Mouse (Mus musculus): ENCODE data around the gene Orc1. TPM values are rescaled to one million over a fixed set of nuclear protein-coding genes. Genes with fewer than 3 reads are reported as not detected.

Gene Orc1
- polyA plus RNA-seq, 1 experiment: 71.1 TPM

GRCm38 (mm10) chr4:108629363-108629880 is 50.2 kb downstream of the Orc1 start:
- no peak overlapping the region for H3K27ac ChIP-seq (ENCODE audit: insufficient read depth, low read length)
- peaks cover 47% of the 10 kb centered on the region for H3K36me3 ChIP-seq (ENCODE audit: control insufficient read depth, insufficient read depth, low read length, poor library complexity, severe bottlenecking)

GRCm38 (mm10) chr4:108630096-108630495 is 50.9 kb downstream of the Orc1 start:
- TF ChIP-seq CTCF (IDR thresholded peaks at IDR 0.05; ENCODE audit: low read depth, low read length) (no peak), EP300 (IDR thresholded peaks at IDR 0.05; ENCODE audit: insufficient read depth, low read depth, low read length) (no peak)
- no peaks in the 10 kb centered on the region for H3K27me3 ChIP-seq (ENCODE audit: control insufficient read depth, insufficient read depth, low read length, poor library complexity, severe bottlenecking)
- no peak overlapping the region for H3K27ac ChIP-seq (ENCODE audit: insufficient read depth, low read length)
- H3K9me3 ChIP-seq (replicated peaks; ENCODE audit: control insufficient read depth, insufficient read depth, low read length, poor library complexity, severe bottlenecking): no peaks in the 10 kb centered on the region
- H3K4me1 ChIP-seq (ENCODE audit: control insufficient read depth, insufficient read depth, low read length): peaks cover 10% of the 10 kb centered on the region
- H3K4me3 ChIP-seq (ENCODE audit: low read depth, low read length): no peak overlapping the region
- peaks cover 45% of the 10 kb centered on the region for H3K36me3 ChIP-seq (ENCODE audit: control insufficient read depth, insufficient read depth, low read length, poor library complexity, severe bottlenecking)
- H3K9ac ChIP-seq (ENCODE audit: low read depth, poor library complexity, severe bottlenecking): no peak overlapping the region

More at GRCm38 (mm10) chr4:108629363-108629880, 50.2 kb downstream of the Orc1 start:
- Histone ChIP-seq H3K27me3 (ENCODE audit: control insufficient read depth, insufficient read depth, low read length, poor library complexity, severe bottlenecking) (no peaks in the 10 kb centered on the region), H3K4me3 (ENCODE audit: low read depth, low read length) (no peak overlapping the region), H3K9me3 (replicated peaks; ENCODE audit: control insufficient read depth, insufficient read depth, low read length, poor library complexity, severe bottlenecking) (no peaks in the 10 kb centered on the region), H3K9ac (ENCODE audit: low read depth, poor library complexity, severe bottlenecking) (no peak overlapping the region), H3K4me1 (ENCODE audit: control insufficient read depth, insufficient read depth, low read length) (peaks cover 8% of the 10 kb centered on the region)
- no peak for TF ChIP-seq EP300 (IDR thresholded peaks at IDR 0.05; ENCODE audit: insufficient read depth, low read depth, low read length)
- TF ChIP-seq POLR2A (IDR thresholded peaks at IDR 0.05; ENCODE audit: insufficient read depth, low read length): no peak
- no peak for TF ChIP-seq CTCF (IDR thresholded peaks at IDR 0.05; ENCODE audit: low read depth, low read length)

- Histone ChIP-seq H3K4me1 (ENCODE audit: control insufficient read depth, insufficient read depth, low read length) (peaks cover 10% of the 10 kb centered on the region), H3K27me3 (ENCODE audit: control insufficient read depth, insufficient read depth, low read length, poor library complexity, severe bottlenecking) (no peaks in the 10 kb centered on the region), H3K9me3 (replicated peaks; ENCODE audit: control insufficient read depth, insufficient read depth, low read length, poor library complexity, severe bottlenecking) (no peaks in the 10 kb centered on the region), H3K27ac (ENCODE audit: insufficient read depth, low read length) (no peak overlapping the region), H3K9ac (ENCODE audit: low read depth, poor library complexity, severe bottlenecking) (no peak overlapping the region), H3K4me3 (ENCODE audit: low read depth, low read length) (no peak overlapping the region), H3K36me3 (ENCODE audit: control insufficient read depth, insufficient read depth, low read length, poor library complexity, severe bottlenecking) (peaks cover 36% of the 10 kb centered on the region)
- TF ChIP-seq POLR2A (IDR thresholded peaks at IDR 0.05; ENCODE audit: insufficient read depth, low read length) (no peak), EP300 (IDR thresholded peaks at IDR 0.05; ENCODE audit: insufficient read depth, low read depth, low read length) (no peak), CTCF (IDR thresholded peaks at IDR 0.05; ENCODE audit: low read depth, low read length) (no peak)
Measured at GRCm38 (mm10) chr4:108631616-108632015, 52.4 kb downstream of the Orc1 start.

- Histone ChIP-seq H3K27ac (ENCODE audit: insufficient read depth, low read length) (0 out of 2 replicates have a peak overlapping the region, but pooled peaks have one; percentile 7), H3K27me3 (ENCODE audit: control insufficient read depth, insufficient read depth, low read length, poor library complexity, severe bottlenecking) (no peaks in the 10 kb centered on the region), H3K4me1 (ENCODE audit: control insufficient read depth, insufficient read depth, low read length) (peaks cover 13% of the 10 kb centered on the region), H3K9ac (ENCODE audit: low read depth, poor library complexity, severe bottlenecking) (no peak overlapping the region), H3K36me3 (ENCODE audit: control insufficient read depth, insufficient read depth, low read length, poor library complexity, severe bottlenecking) (peaks cover 28% of the 10 kb centered on the region), H3K4me3 (ENCODE audit: low read depth, low read length) (no peak overlapping the region), H3K9me3 (replicated peaks; ENCODE audit: control insufficient read depth, insufficient read depth, low read length, poor library complexity, severe bottlenecking) (no peaks in the 10 kb centered on the region)
- TF ChIP-seq CTCF (IDR thresholded peaks at IDR 0.05; ENCODE audit: low read depth, low read length) (no peak), POLR2A (IDR thresholded peaks at IDR 0.05; ENCODE audit: insufficient read depth, low read length) (no peak)
Measured at GRCm38 (mm10) chr4:108633703-108634102, 54.5 kb downstream of the Orc1 start.

GRCm38 (mm10) chr4:108634696-108635095 is 55.5 kb downstream of the Orc1 start:
- Histone ChIP-seq H3K4me3 (ENCODE audit: low read depth, low read length) (no peak overlapping the region), H3K4me1 (ENCODE audit: control insufficient read depth, insufficient read depth, low read length) (peaks cover 13% of the 10 kb centered on the region), H3K36me3 (ENCODE audit: control insufficient read depth, insufficient read depth, low read length, poor library complexity, severe bottlenecking) (peaks cover 24% of the 10 kb centered on the region), H3K9ac (ENCODE audit: low read depth, poor library complexity, severe bottlenecking) (no peak overlapping the region), H3K27me3 (ENCODE audit: control insufficient read depth, insufficient read depth, low read length, poor library complexity, severe bottlenecking) (no peaks in the 10 kb centered on the region), H3K27ac (ENCODE audit: insufficient read depth, low read length) (peak overlapping the region; percentile 75), H3K9me3 (replicated peaks; ENCODE audit: control insufficient read depth, insufficient read depth, low read length, poor library complexity, severe bottlenecking) (no peaks in the 10 kb centered on the region)
- TF ChIP-seq EP300 (IDR thresholded peaks at IDR 0.05; ENCODE audit: insufficient read depth, low read depth, low read length) (no peak), CTCF (IDR thresholded peaks at IDR 0.05; ENCODE audit: low read depth, low read length) (no peak), POLR2A (IDR thresholded peaks at IDR 0.05; ENCODE audit: insufficient read depth, low read length) (no peak)

- Histone ChIP-seq H3K9ac (ENCODE audit: low read depth, poor library complexity, severe bottlenecking) (no peak overlapping the region), H3K9me3 (replicated peaks; ENCODE audit: control insufficient read depth, insufficient read depth, low read length, poor library complexity, severe bottlenecking) (no peaks in the 10 kb centered on the region), H3K36me3 (ENCODE audit: control insufficient read depth, insufficient read depth, low read length, poor library complexity, severe bottlenecking) (peaks cover 20% of the 10 kb centered on the region), H3K4me1 (ENCODE audit: control insufficient read depth, insufficient read depth, low read length) (peaks cover 13% of the 10 kb centered on the region), H3K4me3 (ENCODE audit: low read depth, low read length) (no peak overlapping the region), H3K27me3 (ENCODE audit: control insufficient read depth, insufficient read depth, low read length, poor library complexity, severe bottlenecking) (no peaks in the 10 kb centered on the region), H3K27ac (ENCODE audit: insufficient read depth, low read length) (peak overlapping the region; percentile 75)
- TF ChIP-seq EP300 (IDR thresholded peaks at IDR 0.05; ENCODE audit: insufficient read depth, low read depth, low read length): peak; percentile 72; the same call in 1 of the 2 replicates
- no peak for TF ChIP-seq CTCF (IDR thresholded peaks at IDR 0.05; ENCODE audit: low read depth, low read length)
Measured at GRCm38 (mm10) chr4:108635101-108635500, 55.9 kb downstream of the Orc1 start.

Data from ES-Bruce4 (cell line).